In the genomic region with DNA sequence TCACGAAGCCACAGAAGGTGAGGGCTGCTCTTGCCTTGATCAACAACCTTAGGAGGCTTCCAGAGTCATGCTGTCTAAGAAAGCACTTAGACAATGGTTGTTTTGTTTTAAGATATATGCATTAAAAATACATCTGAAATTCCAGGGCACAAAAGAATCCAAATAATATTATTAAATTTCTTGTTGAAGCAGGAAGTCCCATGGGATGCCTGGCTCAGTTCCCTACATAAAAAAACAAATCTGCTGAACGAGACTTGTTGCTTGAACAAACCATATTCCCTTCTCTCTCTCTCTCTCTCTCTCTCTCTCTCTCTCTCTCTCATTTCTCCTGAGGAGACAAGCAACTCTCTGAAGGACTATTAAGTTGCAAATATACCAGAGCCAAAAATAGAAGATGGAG, we compare ENCODE assay signal across 28 mouse cellular contexts.
A peak's percentile ranks its signal among the peaks of the same experiment; 100 is the strongest.
DNase-seq lines count a peak whose midpoint lies in the region; ATAC-seq lines count a peak whose summit lies in the region.
"Had no signal": no experiment of that assay in that cellular context is flagged by ENCODE, and none has a peak within 500 bp of the region (broad histone marks: within the 10 kb centered on the region; RNA-seq: fewer than 3 reads in every experiment).

No protein-coding gene starts in this region.

- WGBS in kidney, embryonic 15.5 days = 53% methylated on average over 2 of the region's 2 CpGs
- 21% methylated on average over 2 of the region's 2 CpGs for WGBS in lung, embryonic 15.5 days
- 78% methylated on average over 2 of the region's 2 CpGs for WGBS in limb, embryonic 10.5 days

- ATAC-seq in kidney, embryonic 15.5 days (replicated peaks; ENCODE audit: low FRiP score) = no peak
- no peak for ATAC-seq in lung, embryonic 15.5 days (ENCODE audit: borderline replicate concordance, extremely low read depth, low FRiP score, low TSS enrichment)
- ATAC-seq: forebrain, embryonic 14.5 days; forebrain, postnatal 0 days; hindbrain, postnatal 0 days; inflammation-experienced regulatory T-cells, adult 6 months; Patski had no signal

- H3K4me3 ChIP-seq in kidney, embryonic 15.5 days (replicated peaks) = no peak overlapping the region
- no peak overlapping the region for H3K4me3 ChIP-seq in lung, embryonic 15.5 days
- H3K4me3 ChIP-seq in limb, embryonic 10.5 days = no peak overlapping the region
- H3K4me3 ChIP-seq: embryonic facial prominence, embryonic 15.5 days; gastrocnemius, adult 2 months; hindbrain, embryonic 10.5 days; hindbrain, embryonic 13.5 days had no signal

- H3K9ac ChIP-seq in kidney, embryonic 15.5 days = no peak overlapping the region
- H3K9ac ChIP-seq in lung, embryonic 15.5 days = no peak overlapping the region
- H3K9ac ChIP-seq: embryonic facial prominence, embryonic 15.5 days; forebrain, postnatal 0 days; hindbrain, embryonic 13.5 days had no signal

- no peaks in the 10 kb centered on the region for H3K36me3 ChIP-seq in kidney, embryonic 15.5 days
- H3K36me3 ChIP-seq in lung, embryonic 15.5 days = no peaks in the 10 kb centered on the region
- H3K36me3 ChIP-seq in limb, embryonic 10.5 days = no peaks in the 10 kb centered on the region
- H3K36me3 ChIP-seq: embryonic facial prominence, embryonic 15.5 days; G1E; hindbrain, embryonic 10.5 days; hindbrain, embryonic 13.5 days had no signal

- H3K27ac ChIP-seq in kidney, embryonic 15.5 days = 0 out of 2 replicates have a peak overlapping the region, but pooled peaks have one; percentile 24
- H3K27ac ChIP-seq in lung, embryonic 15.5 days = peak overlapping the region; percentile 69
- H3K27ac ChIP-seq in limb, embryonic 10.5 days = peak overlapping the region; percentile 28; the same call in 1 of the 2 replicates
- H3K27ac ChIP-seq: embryonic facial prominence, embryonic 15.5 days; gastrocnemius, adult 2 months; hindbrain, embryonic 10.5 days; hindbrain, postnatal 0 days had no signal

- H3K27me3 ChIP-seq in kidney, embryonic 15.5 days = no peaks in the 10 kb centered on the region
- no peaks in the 10 kb centered on the region for H3K27me3 ChIP-seq in lung, embryonic 15.5 days
- H3K27me3 ChIP-seq in limb, embryonic 10.5 days (ENCODE audit: low read depth, poor library complexity, severe bottlenecking) = no peaks in the 10 kb centered on the region
- H3K27me3 ChIP-seq: CH12.LX; embryonic facial prominence, embryonic 15.5 days; hindbrain, embryonic 13.5 days; Patski had no signal

- no peak for DNase-seq in kidney, adult 8-10 months
- DNase-seq in lung, postnatal 25 days (ENCODE audit: low spot score) = no peak
- no peak for DNase-seq in limb, embryonic 10.5 days (ENCODE audit: low spot score)
- DNase-seq in adrenal gland, adult 18-20 months (ENCODE audit: low spot score in 2 of 2) = no peak
- DNase-seq: adrenal gland, adult 2 months; adrenal gland, postnatal 14 days; B cell, adult 2 months; cerebellum, adult 11-12 months; cerebellum, adult 8-10 months; cerebellum, postnatal 10 days; cerebellum, postnatal 36 days; embryo, embryonic 11 days; forebrain, postnatal 0 days; gastrocnemius, adult 2 months; gastrocnemius, postnatal 14 days; heart, postnatal 36 days had no signal

- H3K4me1 ChIP-seq in kidney, embryonic 15.5 days = peaks cover 46% of the 10 kb centered on the region
- peaks cover 28% of the 10 kb centered on the region for H3K4me1 ChIP-seq in lung, embryonic 15.5 days
- peaks cover 49% of the 10 kb centered on the region for H3K4me1 ChIP-seq in limb, embryonic 10.5 days

- no peak overlapping the region for H3K4me2 ChIP-seq in kidney, embryonic 15.5 days
- H3K4me2 ChIP-seq in lung, embryonic 15.5 days = no peak overlapping the region
- H3K4me2 ChIP-seq: embryonic facial prominence, embryonic 15.5 days; heart, embryonic 11.5 days; hindbrain, embryonic 13.5 days had no signal

- no peaks in the 10 kb centered on the region for H3K9me3 ChIP-seq in kidney, embryonic 15.5 days (replicated peaks)
- H3K9me3 ChIP-seq in lung, embryonic 15.5 days = no peaks in the 10 kb centered on the region
- no peaks in the 10 kb centered on the region for H3K9me3 ChIP-seq in limb, embryonic 10.5 days (replicated peaks)
- H3K9me3 ChIP-seq: embryonic facial prominence, embryonic 15.5 days; hindbrain, embryonic 10.5 days; hindbrain, embryonic 13.5 days had no signal
